Mouse (Mus musculus): ENCODE measurements around the gene Hist1h2bh.

GRCm38 (mm10) chr13:23586099-23586939, 43.1 kb upstream of the Hist1h2bh start:
- TF ChIP-seq MAX (IDR thresholded peaks at IDR 0.05; ENCODE audit: low read depth) (no peak), TCF12 (IDR thresholded peaks at IDR 0.05; ENCODE audit: insufficient read depth, poor library complexity, severe bottlenecking) (no peak), POLR2AphosphoS2 (IDR thresholded peaks at IDR 0.05; ENCODE audit: insufficient read length, low read depth) (no peak), POLR2A (IDR thresholded peaks at IDR 0.05; ENCODE audit: insufficient read length, low read depth) (no peak), MYOD1 (IDR thresholded peaks at IDR 0.05; ENCODE audit: control insufficient read depth in 1 of 3, insufficient read length in 2 of 3, low read depth in 2 of 3) (no peak), E2F4 (IDR thresholded peaks at IDR 0.05; ENCODE audit: insufficient read depth) (no peak), USF1 (IDR thresholded peaks at IDR 0.05; ENCODE audit: low read depth) (no peak)

Measured in myocyte (in vitro differentiated cells).